Mouse (Mus musculus): Measurements from ENCODE around the gene Pxk. TPM values are rescaled to one million over a fixed set of nuclear protein-coding genes. Genes with fewer than 3 reads are reported as not detected.

Gene Pxk
- 10 to 100 TPM; 26.8 to 32.8 TPM for total RNA-seq (2021)

GRCm38 (mm10) chr14:8097978-8098686, at the start of gene Pxk:
TSS of gene Pxk (plus strand) at chr14:8098211.
- DNase-seq, result peak; percentile 92 to 94

DNA sequence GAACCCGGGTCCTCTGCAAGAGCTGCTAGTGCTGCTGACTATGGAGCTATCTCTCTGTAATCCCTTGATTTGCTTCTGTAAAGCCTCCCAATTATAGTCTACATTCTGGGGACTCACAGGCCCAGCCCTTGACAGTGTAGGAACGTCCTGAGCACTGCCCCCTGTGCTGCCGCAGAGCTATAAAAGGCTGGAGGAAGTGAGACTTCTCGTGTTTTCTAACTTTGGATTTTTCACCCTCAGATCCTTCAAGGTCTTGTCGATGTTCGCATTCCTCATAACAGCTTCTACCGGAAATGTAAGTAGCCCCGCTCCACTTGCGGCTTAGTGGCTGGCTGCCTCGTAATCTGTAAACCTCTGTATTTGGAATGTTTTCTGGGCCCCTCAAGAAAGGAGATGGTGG, 48.7 kb upstream of the Pxk start:
- DNase-seq, result no peak

GRCm38 (mm10) chr14:8051869-8052268, 46.1 kb upstream of the Pxk start:
- no peak for DNase-seq

GRCm38 (mm10) chr14:8052661-8053060, 45.4 kb upstream of the Pxk start:
- DNase-seq, result no peak

GRCm38 (mm10) chr14:8054310-8055102, 43.5 kb upstream of the Pxk start:
- DNase-seq, result no peak

DNA sequence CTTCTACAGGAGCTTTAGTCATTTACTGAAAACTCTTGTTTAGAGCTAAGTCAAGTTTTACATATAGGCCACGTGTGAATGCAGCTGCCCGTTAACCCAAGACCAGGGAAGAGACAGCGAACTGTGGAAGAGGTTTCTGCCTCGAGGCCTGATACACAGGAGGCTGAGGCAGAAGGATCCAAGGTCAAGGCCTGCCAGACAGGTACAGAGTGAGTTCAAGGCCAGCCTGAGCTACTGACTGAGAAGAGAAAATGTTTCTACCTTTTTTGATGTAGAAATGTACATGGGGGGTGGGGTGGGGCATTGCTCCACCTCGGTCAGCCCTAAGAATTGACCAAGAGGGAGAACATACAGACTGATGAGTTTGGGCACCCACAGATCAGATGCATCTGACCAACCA, 41.9 kb upstream of the Pxk start:
- DNase-seq, result no peak

GRCm38 (mm10) chr14:8059938-8060337, 38.1 kb upstream of the Pxk start:
- DNase-seq, result no peak

- no peak for DNase-seq
Measured at GRCm38 (mm10) chr14:8062076-8062475, 35.9 kb upstream of the Pxk start.

GRCm38 (mm10) chr14:8062537-8063301, 35.3 kb upstream of the Pxk start:
- peak; percentile 52 to 53 for DNase-seq

DNA sequence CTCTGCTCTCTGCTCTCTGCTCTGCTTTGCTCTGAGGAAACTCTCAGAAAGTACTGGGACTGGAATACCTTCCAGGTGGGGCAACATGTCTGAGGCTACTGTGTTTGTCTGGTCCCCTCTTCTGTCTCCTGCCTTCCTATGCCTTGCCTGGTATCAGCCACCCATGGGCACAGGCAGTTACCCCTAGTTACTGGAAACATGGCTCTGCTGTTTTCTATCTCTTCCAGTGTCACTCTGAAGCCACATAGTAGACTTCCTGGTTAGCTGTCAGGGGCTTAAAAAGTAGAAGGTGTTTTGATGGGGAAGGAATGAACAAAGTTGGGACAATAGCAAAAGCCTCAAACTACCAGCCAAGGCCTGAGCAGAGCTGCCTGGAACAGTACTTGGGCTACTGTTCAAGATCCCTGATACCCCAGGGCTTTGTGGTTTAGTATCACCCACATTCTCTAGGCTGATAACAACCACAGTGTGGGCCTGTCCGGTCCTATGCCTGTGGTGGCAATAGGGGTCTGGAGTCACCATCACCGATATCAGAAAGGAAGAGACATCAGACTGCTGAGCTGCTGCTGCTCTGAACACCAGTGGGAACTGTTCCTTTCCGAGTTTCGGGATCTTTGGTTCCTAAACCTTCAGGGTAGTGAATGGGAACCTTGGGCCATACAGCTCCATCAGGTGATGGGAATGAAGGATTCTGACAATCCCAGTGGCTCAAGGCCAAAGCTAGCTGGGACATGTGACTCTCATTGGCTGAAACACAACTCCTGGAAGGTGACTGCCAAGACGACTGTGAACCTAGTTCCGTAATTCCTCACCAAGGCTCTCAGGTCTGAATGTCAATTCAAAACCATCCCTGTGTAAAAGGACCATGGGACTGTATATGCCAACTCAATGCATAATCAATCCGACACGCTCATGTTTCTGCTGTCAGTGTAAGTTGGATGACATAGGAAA, 33.9 kb upstream of the Pxk start:
- no peak for DNase-seq

GRCm38 (mm10) chr14:8080165-8080679, 17.8 kb upstream of the Pxk start, which contains the start of gene Rpp14:
TSS of gene Rpp14 (plus strand) at chr14:8080367.
- DNase-seq, result peak; percentile 95

DNA sequence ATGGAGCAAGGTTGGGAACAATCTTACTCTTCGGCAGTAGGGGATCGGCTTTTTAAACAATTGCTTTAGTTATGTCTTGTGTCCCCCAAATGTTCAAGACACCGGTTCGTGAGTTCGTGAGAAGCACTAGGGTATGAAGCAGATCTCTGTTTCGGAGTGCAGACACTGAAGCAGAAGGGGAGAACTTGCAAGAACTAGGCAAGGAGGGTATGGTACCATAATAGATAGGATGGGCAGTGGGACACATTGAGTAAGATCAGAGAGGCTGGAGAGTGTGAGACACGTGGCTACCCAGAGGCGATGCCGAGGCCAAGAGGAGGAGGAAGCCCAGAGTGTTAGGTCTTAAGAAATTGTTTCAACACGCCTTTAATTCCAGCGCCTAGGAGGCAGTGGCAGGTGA, 17.3 kb upstream of the Pxk start:
- DNase-seq, result no peak

DNA sequence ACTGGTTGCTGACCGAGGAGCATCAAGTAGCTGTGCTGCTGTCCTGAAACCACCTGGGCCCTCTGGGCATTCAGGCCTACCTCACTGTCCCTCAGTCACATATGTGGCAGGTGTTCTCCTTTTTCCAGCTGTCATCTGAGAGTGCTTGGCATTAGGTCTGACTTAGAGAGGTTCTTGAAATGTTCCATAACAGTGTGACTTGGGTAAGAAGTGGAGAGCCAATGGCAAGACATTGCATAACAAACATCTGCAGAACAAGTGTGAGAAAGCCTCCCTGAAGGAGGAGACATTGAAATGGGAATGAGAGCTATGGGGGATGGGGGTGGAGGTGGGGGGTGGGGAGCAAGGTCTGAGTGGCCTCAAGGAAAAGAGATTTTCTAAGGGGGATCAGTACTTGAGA, 15.1 kb upstream of the Pxk start:
- no peak for DNase-seq

- no peak for DNase-seq
Measured at GRCm38 (mm10) chr14:8089016-8089415, 9.0 kb upstream of the Pxk start.

DNA sequence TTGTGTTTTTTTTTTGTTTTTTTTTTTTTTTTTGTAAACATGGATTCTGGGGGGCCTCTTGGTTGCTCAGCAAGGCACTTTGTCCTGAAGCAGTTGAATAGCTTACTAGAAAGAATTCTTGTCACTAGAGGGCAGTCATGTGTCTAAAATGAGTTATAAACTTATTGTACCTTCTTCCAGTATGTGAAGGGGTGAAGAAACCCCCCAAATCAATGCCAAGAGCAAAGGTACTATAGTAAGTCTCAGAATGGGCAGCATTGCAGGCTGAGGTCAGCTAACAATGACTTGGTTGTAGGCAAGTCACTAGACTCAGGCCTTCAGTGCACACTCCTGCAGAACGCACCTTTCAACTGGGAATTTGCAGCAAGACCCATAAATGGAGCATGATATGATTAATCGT, 5.4 kb upstream of the Pxk start:
- DNase-seq, result no peak

- no peak for DNase-seq
Measured at GRCm38 (mm10) chr14:8093427-8093826, 4.6 kb upstream of the Pxk start.

GRCm38 (mm10) chr14:8094931-8095561, 3.0 kb upstream of the Pxk start:
- no peak for DNase-seq

DNA sequence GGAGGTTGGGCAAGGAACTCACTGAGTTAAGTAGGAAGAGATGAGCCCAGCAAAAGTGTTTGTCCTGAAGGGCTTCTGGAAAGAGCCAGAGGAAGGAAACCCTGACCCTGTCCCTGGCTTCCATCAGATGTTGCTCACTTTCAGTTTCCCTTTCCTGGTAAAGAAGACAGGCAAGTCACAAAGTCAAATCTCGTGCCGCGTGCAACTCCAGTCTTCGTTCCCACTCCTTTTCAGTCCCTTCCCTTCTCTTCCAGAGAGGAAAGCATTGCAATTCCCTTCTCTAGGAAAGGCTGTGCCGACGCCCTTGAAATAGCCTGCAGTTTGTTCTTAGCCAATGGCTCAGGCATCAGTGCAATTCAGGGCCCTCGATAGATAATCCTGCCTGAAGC, 2.5 kb upstream of the Pxk start:
- DNase-seq, result no peak

DNA sequence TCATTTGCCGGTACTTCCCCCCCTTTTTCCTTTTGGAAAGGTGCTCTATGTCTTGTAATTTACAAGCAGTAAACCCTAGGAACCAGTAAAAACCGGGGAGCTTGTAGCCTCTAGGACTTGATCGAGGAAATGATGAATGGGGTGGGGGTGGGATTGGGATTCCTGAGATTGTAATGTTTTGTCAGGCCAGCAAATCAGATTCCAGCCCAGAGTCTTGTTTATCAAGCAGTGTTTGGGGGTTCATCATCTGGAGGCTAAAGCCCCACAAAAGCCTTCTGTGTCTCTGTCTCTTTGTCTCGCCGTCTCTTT, 630 bp downstream of the Pxk start:
- no peak for DNase-seq

DNA sequence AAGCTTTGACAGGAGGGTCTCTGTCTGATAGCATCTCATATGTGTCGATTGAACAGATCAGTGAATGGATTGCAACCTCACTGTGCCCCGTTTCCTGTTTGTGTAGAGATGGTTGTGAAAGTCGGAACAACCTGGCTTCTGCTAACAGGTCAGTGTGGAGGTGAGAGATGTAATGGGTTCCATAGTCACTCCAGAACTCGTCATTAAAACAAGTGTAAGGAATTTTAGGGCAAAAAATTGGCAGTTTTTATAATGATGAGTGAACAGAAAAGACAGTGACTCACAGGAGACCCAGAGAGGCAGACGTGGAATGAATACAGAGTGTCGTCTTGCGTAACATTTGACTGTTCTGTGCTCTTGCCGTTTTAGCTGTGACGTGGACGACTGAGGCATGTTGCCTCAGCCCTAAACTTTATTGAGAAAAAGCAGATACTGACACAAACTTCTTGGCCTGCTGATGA, 1.6 kb downstream of the Pxk start:
- no peak for DNase-seq

GRCm38 (mm10) chr14:8101886-8102285, 3.9 kb downstream of the Pxk start:
- no peak for DNase-seq

All from layer of hippocampus, postnatal 36 days (tissue).